13 mouse cellular contexts compared by ENCODE assay signal in genomic region chr12:26967018-26967737, GRCm38 (mm10).
DNase-seq lines count a peak whose midpoint lies in the region; ATAC-seq and TF ChIP-seq lines count a peak whose summit lies in the region.
"Had no signal": no experiment of that assay in that cellular context is flagged by ENCODE, and none has a peak within 500 bp of the region (broad histone marks: within the 10 kb centered on the region; RNA-seq: fewer than 3 reads in every experiment).

No protein-coding gene starts in this region.

- H3K9ac ChIP-seq in hindbrain, embryonic 15.5 days: no peak overlapping the region
- no peak overlapping the region for H3K9ac ChIP-seq in hindbrain, embryonic 16.5 days (ENCODE audit: low read depth, low read length)
- no peak overlapping the region for H3K9ac ChIP-seq in limb, embryonic 11.5 days (ENCODE audit: low read length)
- no peak overlapping the region for H3K9ac ChIP-seq in stomach, postnatal 0 days (ENCODE audit: low read length)
- no peak overlapping the region for H3K9ac ChIP-seq in liver, postnatal 0 days (replicated peaks)
- H3K9ac ChIP-seq: liver, embryonic 15.5 days; midbrain, embryonic 12.5 days had no signal

- no peak for TF ChIP-seq EP300 in stomach, postnatal 0 days (optimal IDR thresholded peaks at IDR 0.05)
- no peak for TF ChIP-seq EP300 in liver, postnatal 0 days (IDR thresholded peaks at IDR 0.05; ENCODE audit: low read depth)

- H3K9me3 ChIP-seq in hindbrain, embryonic 15.5 days: no peaks in the 10 kb centered on the region
- no peaks in the 10 kb centered on the region for H3K9me3 ChIP-seq in hindbrain, embryonic 16.5 days (ENCODE audit: control insufficient read depth, low read length)
- no peaks in the 10 kb centered on the region for H3K9me3 ChIP-seq in limb, embryonic 11.5 days (ENCODE audit: control insufficient read depth, low read length)
- no peaks in the 10 kb centered on the region for H3K9me3 ChIP-seq in stomach, postnatal 0 days (ENCODE audit: control insufficient read depth, low read length)
- no peaks in the 10 kb centered on the region for H3K9me3 ChIP-seq in liver, postnatal 0 days (ENCODE audit: low read length)
- H3K9me3 ChIP-seq: liver, embryonic 15.5 days had no signal

- H3K4me2 ChIP-seq in hindbrain, embryonic 15.5 days: no peak overlapping the region
- H3K4me2 ChIP-seq in hindbrain, embryonic 16.5 days (ENCODE audit: low read length): no peak overlapping the region
- no peak overlapping the region for H3K4me2 ChIP-seq in limb, embryonic 11.5 days (ENCODE audit: low read depth, severe bottlenecking)
- H3K4me2 ChIP-seq in stomach, postnatal 0 days (replicated peaks; ENCODE audit: low read depth): 0 out of 2 replicates have a peak overlapping the region, but pooled peaks have one; percentile 15
- no peak overlapping the region for H3K4me2 ChIP-seq in liver, postnatal 0 days (ENCODE audit: low read depth, low read length)
- H3K4me2 ChIP-seq: liver, embryonic 15.5 days; midbrain, embryonic 12.5 days had no signal

- H3K27me3 ChIP-seq in hindbrain, embryonic 15.5 days: no peaks in the 10 kb centered on the region
- H3K27me3 ChIP-seq in hindbrain, embryonic 16.5 days (replicated peaks; ENCODE audit: control insufficient read depth, insufficient read depth, low read length): no peaks in the 10 kb centered on the region
- H3K27me3 ChIP-seq in limb, embryonic 11.5 days (ENCODE audit: control insufficient read depth, insufficient read depth, low read length): no peaks in the 10 kb centered on the region
- H3K27me3 ChIP-seq in stomach, postnatal 0 days (ENCODE audit: control insufficient read depth, insufficient read depth, low read length): no peaks in the 10 kb centered on the region
- no peaks in the 10 kb centered on the region for H3K27me3 ChIP-seq in liver, postnatal 0 days (ENCODE audit: insufficient read depth, low read length)
- H3K27me3 ChIP-seq: liver, embryonic 15.5 days; midbrain, embryonic 12.5 days had no signal

- TF ChIP-seq CTCF in stomach, postnatal 0 days (IDR thresholded peaks at IDR 0.05; ENCODE audit: low read depth): no peak
- no peak for TF ChIP-seq CTCF in liver, postnatal 0 days (IDR thresholded peaks at IDR 0.05; ENCODE audit: low read depth)

- WGBS in hindbrain, embryonic 15.5 days: 70% methylated on average over 16 of the region's 16 CpGs
- WGBS in hindbrain, embryonic 16.5 days: 61% methylated on average over 16 of the region's 16 CpGs
- 63% methylated on average over 16 of the region's 16 CpGs for WGBS in limb, embryonic 11.5 days
- 37% methylated on average over 16 of the region's 16 CpGs for WGBS in stomach, postnatal 0 days
- 59% methylated on average over 16 of the region's 16 CpGs for WGBS in liver, postnatal 0 days (ENCODE audit: insufficient replicate concordance)

- H3K4me3 ChIP-seq in hindbrain, embryonic 15.5 days: no peak overlapping the region
- no peak overlapping the region for H3K4me3 ChIP-seq in hindbrain, embryonic 16.5 days (ENCODE audit: low read length)
- no peak overlapping the region for H3K4me3 ChIP-seq in limb, embryonic 11.5 days (ENCODE audit: low read depth, low read length)
- no peak overlapping the region for H3K4me3 ChIP-seq in stomach, postnatal 0 days (ENCODE audit: low read depth, low read length)
- H3K4me3 ChIP-seq in liver, postnatal 0 days (ENCODE audit: low read depth, low read length): no peak overlapping the region
- H3K4me3 ChIP-seq: heart, adult 2 months; liver, embryonic 15.5 days; midbrain, embryonic 12.5 days had no signal

- no peaks in the 10 kb centered on the region for H3K36me3 ChIP-seq in hindbrain, embryonic 15.5 days
- no peaks in the 10 kb centered on the region for H3K36me3 ChIP-seq in hindbrain, embryonic 16.5 days (ENCODE audit: control insufficient read depth, insufficient read depth, low read length)
- H3K36me3 ChIP-seq in limb, embryonic 11.5 days (ENCODE audit: control insufficient read depth, insufficient read depth, low read length): no peaks in the 10 kb centered on the region
- no peaks in the 10 kb centered on the region for H3K36me3 ChIP-seq in stomach, postnatal 0 days (ENCODE audit: control insufficient read depth, insufficient read depth, low read length)
- no peaks in the 10 kb centered on the region for H3K36me3 ChIP-seq in liver, postnatal 0 days (replicated peaks; ENCODE audit: insufficient read depth, low read length)
- H3K36me3 ChIP-seq: liver, embryonic 15.5 days; midbrain, embryonic 12.5 days had no signal

- H3K27ac ChIP-seq in hindbrain, embryonic 15.5 days (replicated peaks): 0 out of 2 replicates have a peak overlapping the region, but pooled peaks have one; percentile 26
- H3K27ac ChIP-seq in hindbrain, embryonic 16.5 days (ENCODE audit: low read depth, low read length): no peak overlapping the region
- 0 out of 2 replicates have a peak overlapping the region, but pooled peaks have one; percentile 43 for H3K27ac ChIP-seq in limb, embryonic 11.5 days (replicated peaks; ENCODE audit: low read depth, low read length)
- no peak overlapping the region for H3K27ac ChIP-seq in stomach, postnatal 0 days (replicated peaks)
- no peak overlapping the region for H3K27ac ChIP-seq in liver, postnatal 0 days (ENCODE audit: low read depth)
- H3K27ac ChIP-seq: heart, adult 2 months; liver, embryonic 15.5 days; midbrain, embryonic 12.5 days had no signal

- no peak for ATAC-seq in hindbrain, embryonic 15.5 days (ENCODE audit: low FRiP score, low read depth)
- no peak for ATAC-seq in hindbrain, embryonic 16.5 days
- no peak for ATAC-seq in limb, embryonic 11.5 days (ENCODE audit: insufficient number of reproducible peaks, low FRiP score, low TSS enrichment, low read depth)
- ATAC-seq in stomach, postnatal 0 days (ENCODE audit: low FRiP score, low TSS enrichment): peak; percentile 47; the same call in 1 of the 2 replicates
- no peak for ATAC-seq in liver, postnatal 0 days

- peak; percentile 30 for DNase-seq in testis, postnatal 10 days (ENCODE audit: low spot score)
- no peak for DNase-seq in testis, postnatal 14 days (ENCODE audit: low spot score)
- DNase-seq in limb, embryonic 11.5 days (ENCODE audit: low spot score): no peak
- DNase-seq in stomach, postnatal 0 days (ENCODE audit: low spot score): peak; percentile 27
- no peak for DNase-seq in T-cell, adult 2 months (ENCODE audit: low spot score)
- DNase-seq in liver, postnatal 0 days: no peak
- DNase-seq: adrenal gland, adult 8-10 months; heart, adult 2 months; heart, postnatal 4 days had no signal

- 0 out of 2 replicates have a peak, but pooled peaks cover 4% of the 10 kb centered on the region for H3K4me1 ChIP-seq in hindbrain, embryonic 15.5 days (replicated peaks)
- no peaks in the 10 kb centered on the region for H3K4me1 ChIP-seq in hindbrain, embryonic 16.5 days (ENCODE audit: control insufficient read depth, insufficient read depth, low read depth, low read length)
- no peaks in the 10 kb centered on the region for H3K4me1 ChIP-seq in limb, embryonic 11.5 days (ENCODE audit: control insufficient read depth, insufficient read depth, low read length)
- H3K4me1 ChIP-seq in stomach, postnatal 0 days (replicated peaks; ENCODE audit: control insufficient read depth, insufficient read depth): no peaks in the 10 kb centered on the region
- no peaks in the 10 kb centered on the region for H3K4me1 ChIP-seq in liver, postnatal 0 days (ENCODE audit: insufficient read depth)
- H3K4me1 ChIP-seq: liver, embryonic 15.5 days had no signal

Comparison
In these comparisons a context has a peak if more than half of its experiments do, and no peak if none do; other contexts are left out.
1. H3K27ac ChIP-seq: peak in hindbrain, embryonic 15.5 days (single experiment) and limb, embryonic 11.5 days (single experiment); none in hindbrain, embryonic 16.5 days (single experiment), stomach, postnatal 0 days (single experiment) and liver, postnatal 0 days (single experiment).
2. DNase-seq: peak in testis, postnatal 10 days (single experiment) and stomach, postnatal 0 days (single experiment); none in testis, postnatal 14 days (single experiment), limb, embryonic 11.5 days (single experiment), T-cell, adult 2 months (single experiment) and liver, postnatal 0 days (single experiment).